Mouse (Mus musculus) kidney, postnatal 36 days (tissue): Measurements from ENCODE around the gene Dnajb4.
A peak's percentile ranks its signal among the peaks of the same experiment; 100 is the strongest.

Experiments
- DNase-seq, 2 experiments: peaks; one replicate each; pipeline ENCODE4 v3.0.0; 2021 to 2022; ENCODE audit warnings: mixed read lengths in 2 of 2

Gene Dnajb4

DNA sequence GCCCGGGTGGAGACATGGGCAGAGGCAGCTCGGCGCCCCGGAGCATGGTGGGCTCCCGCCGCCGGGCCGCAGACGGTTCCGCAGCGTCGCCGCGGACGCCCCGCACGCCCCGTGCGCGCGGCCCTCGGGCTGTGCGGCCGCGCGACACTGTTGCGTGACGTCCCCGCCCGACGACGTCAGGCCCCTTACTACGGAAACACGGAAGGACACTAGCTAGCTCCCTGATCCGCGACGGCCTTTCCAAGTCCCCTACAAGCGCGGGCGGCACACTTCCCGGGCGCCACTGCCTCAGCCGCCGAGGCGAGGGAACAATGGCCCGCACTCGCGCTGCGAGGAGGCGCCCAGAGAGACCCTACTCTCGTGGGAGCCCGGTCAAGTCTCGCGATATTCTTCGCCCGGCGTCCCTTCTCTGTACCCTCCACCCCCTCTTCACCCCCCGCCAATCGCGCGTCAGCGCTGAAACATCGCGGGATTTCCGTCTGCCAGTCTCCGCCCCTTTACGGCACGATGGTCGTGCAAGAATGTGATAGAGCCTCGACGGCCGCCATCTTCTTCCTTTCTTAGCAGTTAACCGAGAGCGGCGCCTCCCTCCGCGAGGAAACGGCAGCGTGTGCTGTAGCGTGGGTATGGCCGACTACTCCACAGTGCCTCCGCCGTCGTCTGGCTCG is at the start of gene Dnajb4, which contains the start of gene Fubp1:
TSS of gene Dnajb4 (minus strand) at position 336 of the 668 bp plus-strand sequence.
TSS of gene Fubp1 (plus strand) at position 456 of the 668 bp plus-strand sequence.
- peak; percentile 99 to 100 for DNase-seq

DNA sequence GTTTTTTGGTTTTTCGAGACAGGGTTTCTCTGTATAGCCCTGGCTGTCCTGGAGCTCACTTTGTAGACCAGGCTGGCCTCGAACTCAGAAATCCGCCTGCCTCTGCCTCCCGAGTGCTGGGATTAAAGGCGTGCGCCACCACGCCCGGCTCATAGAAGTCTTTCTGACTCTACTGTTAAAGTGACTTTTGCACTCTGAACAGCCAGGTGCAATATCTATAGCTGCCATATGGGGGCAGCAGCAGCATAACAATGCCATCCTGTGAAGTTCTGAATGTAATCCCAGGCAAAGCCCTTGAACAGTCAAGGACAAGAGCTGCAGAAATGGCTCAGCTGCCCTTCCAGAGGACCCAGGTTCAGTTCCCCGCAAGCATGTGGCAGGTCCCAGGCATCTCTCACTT is 49.3 kb upstream of the Dnajb4 start:
- DNase-seq = peak; percentile 73 to 89

DNA sequence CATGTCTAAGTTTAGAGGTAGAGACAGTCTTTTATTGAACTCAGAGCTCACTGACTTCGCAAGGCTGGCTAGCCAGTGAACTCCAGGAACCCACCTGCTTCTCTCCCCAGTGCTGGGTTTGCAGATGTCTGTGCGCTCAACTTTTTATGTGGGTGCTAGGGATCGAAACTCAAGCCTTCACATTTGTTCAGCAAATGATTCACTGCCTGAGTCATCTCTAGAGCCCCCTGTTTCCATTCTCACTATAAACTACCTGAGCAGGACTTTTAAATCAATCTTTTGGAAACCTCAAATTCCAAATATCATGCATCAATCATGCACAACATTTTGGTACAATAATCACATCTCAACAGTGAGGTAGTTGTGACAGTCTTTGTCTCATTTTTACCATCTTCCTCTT is 47.4 kb upstream of the Dnajb4 start:
- DNase-seq = no peak

DNA sequence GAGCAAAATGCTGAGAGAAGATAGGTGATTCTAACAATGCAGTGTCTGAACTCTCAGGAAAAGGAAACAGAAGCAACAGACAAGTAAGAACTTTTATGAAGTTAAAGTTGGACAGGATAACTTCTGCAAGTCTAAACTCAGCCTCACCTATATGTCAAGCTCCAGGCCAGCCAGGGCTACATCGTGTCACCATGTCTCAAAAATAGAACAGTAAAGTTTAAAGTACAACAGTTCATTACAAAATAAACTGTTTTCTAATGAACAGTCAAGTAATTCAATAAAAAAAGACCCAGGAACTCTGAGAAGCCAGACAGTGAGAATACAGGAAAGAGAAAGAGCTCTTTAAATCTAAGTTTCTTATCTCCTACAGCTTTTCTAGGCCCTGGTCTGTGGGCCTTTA is 40.4 kb upstream of the Dnajb4 start:
- DNase-seq = no peak

DNA sequence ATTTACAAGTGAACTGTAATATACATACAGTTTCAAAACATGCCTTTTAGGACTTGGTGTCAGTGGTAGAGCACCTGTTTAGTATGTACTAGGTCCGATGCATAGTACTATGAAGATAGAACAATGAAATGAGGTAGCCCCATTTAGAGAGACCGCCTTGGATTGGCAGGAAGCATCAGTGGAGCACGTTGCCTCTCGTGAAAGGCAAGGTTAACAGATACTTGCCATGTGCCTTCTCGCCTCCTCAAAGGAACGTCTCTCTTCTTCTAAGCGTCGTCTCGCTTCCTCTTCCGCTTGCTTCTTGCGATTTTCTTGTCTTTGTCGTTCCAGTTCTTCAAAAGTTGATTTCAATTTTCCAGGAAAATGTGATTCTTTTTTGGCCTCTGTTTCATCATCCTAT is 37.6 kb upstream of the Dnajb4 start:
- no peak for DNase-seq

DNA sequence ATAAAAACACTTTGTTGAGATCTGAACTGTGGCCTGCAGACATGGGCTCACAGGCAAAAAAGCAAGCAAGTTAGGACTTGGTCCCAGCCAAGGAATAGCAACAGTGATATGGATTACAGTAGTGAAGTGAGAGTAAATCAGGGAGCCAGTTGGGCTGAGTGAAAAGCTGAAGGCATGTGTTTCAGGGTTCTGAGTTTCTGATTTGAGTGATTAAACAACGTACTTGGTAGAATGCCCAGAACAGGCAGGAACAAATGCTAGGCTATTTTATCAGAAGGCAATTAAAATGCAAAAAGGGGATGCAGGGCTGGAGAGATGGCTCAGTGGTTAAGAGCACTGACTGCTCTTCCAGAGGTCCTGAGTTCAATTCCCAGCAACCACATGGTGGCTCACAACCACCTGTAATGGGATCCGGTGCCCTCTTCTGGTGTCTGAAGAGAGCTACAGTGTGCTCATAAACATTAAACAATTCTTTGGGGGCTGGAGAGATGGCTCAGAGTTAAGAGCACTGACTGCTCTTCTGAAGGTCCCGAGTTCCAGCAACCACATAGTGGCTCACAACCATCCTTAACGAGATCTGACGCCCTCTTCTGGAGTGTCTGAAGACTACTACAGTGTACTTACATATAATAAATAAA is 35.3 kb upstream of the Dnajb4 start:
- DNase-seq = no peak

DNA sequence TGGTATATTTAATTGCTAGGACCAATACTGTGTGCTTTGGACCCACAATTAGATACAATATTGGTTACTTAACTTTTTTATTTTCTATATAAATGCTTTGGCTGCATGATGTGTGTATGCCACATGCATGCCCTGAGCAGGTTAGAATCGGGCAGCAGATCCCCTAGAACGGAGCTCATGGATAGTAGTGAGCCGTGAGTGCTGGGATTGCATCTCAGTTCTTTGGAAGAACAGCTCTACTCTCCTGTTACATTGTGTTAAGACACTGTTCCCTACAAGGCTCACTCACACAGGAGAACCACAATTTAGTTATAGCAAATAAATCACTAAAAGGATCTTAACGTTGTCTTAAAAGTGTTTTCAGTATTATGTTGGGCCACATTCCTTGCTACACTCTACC is 33.2 kb upstream of the Dnajb4 start:
- DNase-seq = no peak

DNA sequence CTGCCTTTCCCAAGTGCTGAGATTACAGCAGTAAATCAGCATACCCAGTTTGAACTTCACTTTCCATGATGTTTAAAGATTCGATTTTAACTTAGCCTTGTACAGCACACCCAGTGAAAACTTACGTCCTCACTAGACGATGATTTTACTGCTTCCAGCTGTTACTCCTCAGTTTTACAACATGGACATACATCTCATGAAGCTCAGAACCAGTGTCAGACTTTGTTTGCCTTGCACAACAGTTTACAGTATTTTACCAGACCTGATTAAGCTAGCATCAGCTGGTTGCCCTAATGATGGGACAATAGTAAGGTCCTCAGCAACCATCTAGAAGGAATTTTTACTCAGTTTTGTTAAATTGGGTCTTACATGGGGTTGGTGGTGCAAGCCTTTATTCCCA is 31.0 kb upstream of the Dnajb4 start:
- no peak for DNase-seq

DNA sequence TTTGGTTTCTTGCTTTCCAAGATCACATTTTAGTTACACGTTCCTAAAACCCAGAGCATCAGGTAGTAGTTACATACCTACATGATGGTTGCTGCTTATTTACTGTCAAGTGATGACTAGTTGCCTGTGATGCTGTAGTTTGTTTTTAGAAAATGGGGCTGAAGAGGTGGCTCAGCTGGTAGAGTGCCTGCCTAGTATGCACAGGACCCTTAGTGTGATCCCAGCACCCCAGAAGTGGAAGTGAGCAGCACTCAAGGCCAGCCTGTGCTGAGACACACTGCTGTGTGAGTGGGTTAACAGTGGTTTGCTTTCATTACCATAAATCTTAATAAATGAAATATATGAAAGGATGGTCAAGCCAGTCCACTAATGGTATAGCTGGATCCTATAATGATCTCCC is 29.5 kb upstream of the Dnajb4 start:
- DNase-seq = no peak

DNA sequence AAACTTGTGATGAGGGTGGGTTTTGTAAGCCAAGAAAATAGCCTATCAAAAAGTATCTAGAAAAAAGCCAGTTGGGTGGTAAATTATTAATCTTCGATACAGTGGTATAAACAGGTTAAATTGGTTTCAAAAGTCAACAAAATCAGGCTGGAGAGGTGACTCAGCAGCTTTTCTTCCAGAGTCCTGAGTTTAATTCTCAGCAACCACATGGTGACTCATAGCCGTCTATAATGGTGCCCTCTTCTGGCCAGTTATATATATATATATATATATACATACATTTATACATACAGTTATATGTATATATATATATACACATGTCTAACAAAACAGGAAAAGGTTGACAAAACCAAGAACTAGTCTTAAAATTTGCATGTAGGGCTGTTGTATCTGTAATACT is 28.7 kb upstream of the Dnajb4 start:
- peak; percentile 52 to 78 for DNase-seq

DNA sequence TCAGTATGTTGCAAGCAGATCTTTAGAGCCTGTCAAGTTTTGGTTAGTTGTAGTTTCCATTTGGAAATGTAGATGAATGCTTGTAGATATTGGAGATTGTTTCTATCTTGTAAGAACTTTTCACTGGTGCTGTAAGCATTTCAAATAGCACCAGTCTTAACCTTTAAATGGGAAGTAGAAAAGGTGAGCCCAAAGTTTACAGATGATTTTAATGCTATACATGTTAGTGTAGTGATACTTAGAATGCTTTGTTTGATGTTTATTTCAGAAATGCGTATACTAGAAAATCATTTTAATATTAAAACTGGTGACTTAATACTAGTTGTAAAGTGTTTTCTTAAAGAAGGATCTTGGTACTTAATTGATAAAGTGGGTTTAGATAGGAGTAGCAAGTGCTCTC is 25.7 kb upstream of the Dnajb4 start:
- no peak for DNase-seq

DNA sequence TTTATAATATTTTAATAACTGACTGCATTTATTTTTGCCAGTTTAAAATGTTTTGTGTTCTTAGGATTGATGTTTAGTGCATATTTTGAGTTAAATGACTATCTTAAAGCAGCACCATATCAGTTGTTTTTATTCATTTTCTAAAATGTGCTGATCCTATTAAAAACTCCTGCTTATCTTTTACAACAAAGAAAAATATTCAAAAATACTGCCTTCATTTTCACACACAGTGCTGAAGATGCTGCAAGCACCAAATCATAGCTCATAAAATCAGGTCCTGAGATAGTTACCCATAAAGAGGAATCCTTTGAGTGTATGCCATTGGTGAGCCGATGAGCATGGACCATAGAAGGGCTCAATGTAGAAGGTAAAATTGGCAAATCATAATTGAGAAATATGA is 25.1 kb upstream of the Dnajb4 start:
- DNase-seq = no peak

DNA sequence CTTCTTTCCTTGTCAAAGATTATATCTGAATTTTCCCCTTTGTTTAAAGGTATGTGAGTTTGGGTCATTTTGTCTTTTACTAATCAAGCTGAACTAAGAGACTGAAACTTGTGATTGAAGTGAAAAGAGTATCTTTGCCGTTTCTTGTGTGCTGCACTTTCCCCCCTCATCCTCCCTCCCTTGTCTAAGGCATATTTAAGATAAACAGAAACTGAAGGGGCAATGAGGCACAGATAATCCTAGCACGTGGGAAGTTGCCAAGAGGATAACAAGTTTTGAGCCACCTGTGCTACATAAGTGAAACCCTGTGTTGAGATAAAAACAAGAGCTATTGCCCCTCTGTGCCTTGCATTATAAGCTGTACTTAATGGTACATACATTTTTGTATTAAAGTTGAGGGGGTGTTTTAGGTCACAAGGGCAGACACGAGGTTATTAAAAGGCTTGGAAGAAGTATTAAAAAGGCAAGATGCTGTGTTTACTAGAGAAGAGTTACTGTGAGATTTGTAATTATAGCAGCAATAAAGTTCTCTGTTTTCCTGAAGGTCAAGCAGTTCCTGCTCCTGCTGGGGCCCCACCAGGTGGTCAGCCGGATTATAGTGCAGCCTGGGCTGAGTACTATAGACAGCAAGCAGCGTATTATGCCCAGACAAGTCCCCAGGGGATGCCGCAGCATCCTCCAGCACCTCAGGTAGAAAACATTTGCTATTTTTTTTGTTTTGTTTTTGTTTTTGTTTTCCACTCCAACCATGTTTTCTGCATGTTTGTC is 21.4 kb upstream of the Dnajb4 start:
- DNase-seq = no peak

DNA sequence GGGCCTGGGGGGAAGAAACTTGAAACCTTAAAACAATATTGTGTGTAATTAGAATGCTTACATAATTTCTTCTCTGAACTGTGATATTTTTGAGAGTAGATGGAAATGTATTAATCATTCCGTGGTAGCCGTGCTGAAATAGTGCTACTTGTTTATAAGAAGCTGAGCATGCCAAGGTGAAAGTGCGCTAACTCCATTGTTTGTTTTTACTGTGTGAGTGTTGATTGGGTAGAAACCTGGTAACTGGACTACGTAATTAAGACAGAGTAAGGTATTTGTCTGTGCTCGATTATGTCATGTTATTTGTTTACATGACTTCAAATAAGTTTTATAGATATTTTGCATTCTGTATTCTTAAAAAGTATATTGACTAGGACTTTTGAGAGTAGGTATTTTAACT is 19.2 kb upstream of the Dnajb4 start:
- peak in 1 of 2 experiments; percentile 34 for DNase-seq

DNA sequence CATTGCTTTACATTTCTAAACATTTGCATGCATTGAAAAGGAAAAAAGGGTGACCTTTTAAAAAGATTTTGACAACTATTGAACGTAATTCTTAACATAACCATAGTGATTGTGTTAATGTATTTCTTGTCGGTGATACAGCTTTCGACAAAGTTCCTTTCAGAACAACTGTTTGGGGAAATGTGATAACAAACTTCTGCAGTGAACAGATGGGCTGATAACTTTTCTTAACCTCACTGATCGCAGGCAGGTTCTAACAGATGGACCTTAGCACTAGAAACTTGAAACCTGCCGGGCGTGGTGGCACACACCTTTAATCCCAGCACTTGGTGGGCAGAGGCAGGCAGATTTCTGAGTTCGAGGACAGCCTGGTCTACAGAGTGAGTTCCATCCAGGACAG is 18.7 kb upstream of the Dnajb4 start:
- no peak for DNase-seq

DNA sequence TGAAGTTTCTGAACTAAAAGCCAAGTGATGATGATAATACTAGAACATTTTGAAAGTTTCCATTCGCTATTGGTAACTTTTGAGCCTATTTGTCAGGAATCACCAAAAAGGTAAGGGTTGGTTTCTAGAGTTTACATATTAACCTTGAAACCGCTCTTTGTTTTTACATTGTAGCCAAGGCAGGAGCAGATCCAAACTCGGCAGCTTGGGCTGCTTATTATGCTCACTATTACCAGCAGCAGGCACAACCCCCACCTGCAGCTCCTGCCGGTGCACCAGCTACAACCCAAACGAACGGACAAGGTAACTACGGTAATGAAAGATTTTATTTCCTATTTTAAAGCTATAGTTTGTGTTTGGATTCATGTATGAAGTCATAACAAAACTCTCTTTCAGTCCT is 15.8 kb upstream of the Dnajb4 start:
- DNase-seq = peak; percentile 36 to 56

DNA sequence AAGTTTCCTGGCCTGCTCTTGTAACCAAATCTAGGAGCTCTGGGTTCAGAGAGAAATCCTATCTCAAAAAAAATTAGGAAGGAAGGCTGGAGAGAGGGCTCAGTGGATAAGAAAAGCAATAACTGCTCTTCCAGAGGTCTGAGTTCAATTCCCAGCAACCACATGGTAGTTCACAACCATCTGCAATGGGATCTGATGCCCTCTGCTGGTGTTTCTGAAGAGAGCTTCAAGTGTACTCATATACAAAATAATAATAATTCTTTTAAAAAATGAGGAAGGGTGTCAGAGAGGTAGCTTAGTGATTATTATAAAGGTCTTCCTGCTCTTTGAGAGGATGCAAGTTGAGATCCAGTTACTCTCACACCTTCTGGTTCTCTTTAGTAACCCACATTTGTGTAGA is 14.8 kb upstream of the Dnajb4 start:
- no peak for DNase-seq

DNA sequence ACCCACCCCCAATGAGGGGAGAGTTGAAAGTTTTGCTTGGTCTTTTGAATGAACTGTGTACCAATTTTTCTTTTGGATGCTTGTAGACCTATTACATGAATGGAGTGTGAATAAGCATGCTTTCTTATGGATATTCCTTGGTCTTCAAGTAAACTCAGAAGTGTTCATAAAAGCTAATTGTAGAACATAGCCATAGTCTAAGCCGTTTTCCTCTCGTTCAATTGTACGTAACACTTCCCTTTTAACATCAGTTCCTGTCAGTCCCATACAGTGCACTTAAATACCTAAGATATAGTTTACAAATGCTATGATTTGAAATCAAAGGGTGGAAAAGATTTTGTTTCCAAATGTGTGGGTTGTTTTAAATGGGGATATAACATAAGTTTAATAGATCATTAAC is 3.3 kb upstream of the Dnajb4 start:
- DNase-seq = no peak

DNA sequence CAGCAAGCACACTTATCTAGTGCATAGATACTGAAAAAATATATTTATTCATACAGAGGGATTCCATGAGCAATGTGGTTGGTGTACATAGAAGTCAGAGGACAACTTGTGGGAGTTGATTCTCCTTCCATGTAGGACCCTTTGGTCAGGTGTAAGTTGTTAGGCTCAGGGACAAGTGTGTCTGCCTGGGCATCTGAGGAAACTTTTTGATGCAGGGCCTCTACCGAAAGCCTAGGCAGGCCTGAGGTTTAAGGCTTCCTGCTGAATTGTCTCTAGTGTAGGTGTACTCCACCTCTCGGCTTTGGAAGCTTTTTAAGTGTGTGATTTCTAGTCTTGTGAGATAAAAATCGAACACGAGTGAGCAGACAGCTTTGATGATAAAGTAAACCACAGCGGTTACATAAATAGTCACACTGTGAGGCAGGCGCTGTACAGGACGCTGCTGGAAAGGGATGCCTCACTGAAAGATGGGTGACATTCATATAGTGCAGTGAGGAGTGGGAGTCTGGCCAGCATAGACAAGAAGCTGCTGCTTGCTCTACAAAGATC is 1.7 kb upstream of the Dnajb4 start:
- DNase-seq = no peak

DNA sequence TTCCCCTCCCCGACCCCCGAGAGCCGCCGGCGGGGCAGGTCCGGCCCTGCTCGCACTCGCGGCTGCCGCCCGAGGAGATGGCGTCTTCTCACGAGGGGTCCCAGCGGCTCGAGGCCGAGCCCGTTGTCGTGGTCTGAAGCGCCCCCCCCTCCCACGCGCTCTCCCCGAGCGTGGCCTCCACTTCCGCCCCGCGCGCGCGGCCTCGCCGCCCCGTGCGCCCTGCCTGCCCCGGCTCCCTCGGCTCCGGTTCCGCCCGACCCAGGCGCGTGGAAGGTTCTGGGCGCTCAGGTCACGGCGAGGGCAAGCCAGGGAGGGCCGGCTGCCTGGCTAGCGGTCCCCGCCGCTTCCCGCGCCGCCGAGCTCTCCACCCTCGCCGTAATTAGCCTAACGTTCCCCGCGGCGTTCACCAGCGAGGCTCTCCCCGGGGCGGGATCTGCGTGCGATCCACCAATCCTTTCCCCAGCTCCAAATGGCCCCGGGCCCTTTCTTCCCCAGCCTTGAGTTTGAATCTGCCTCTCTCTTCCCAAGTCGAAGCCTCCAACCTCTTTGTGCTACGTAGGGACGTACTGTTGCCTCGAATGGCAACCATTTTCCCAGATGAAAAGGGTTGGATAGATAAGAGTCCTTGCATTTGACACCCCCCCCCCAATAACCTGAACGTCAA is 758 bp upstream of the Dnajb4 start:
- DNase-seq = peak; percentile 61 to 80

DNA sequence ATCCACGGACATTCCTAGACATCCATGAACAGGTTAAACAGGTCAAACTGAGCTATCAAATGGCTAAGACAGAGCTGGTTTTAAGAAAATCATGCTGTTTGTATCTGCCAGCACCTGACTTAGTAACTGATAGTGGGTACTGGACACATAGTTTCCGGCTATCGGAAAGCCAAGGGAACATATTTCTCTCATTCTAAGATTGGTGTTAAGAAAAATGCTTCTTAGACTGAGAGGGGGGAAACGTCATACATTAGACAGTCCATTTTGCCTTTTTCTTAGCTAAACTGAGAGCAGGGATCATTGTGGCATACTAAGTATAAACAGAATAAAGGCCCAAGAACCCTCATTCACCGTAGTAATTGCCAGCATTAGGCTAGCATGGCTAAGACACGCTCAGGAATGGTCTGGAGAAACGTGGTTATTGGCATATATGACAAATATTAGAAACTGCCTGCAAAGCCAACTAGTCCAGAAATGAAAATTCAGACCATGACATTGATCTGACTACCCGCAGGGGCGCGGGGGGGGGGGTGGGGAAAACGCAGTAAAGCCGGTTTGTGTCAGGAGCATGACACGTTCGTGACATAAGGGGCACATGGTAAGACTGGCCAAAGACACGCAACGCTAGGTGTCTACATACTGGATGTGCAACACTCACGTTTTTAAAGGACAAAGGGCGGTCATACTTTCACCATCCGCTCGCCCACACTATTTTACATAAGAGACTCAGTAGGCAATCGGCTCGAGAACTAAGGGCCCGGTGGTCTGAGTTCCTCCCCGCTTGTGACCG is 730 bp downstream of the Dnajb4 start:
- peak in 1 of 2 experiments; percentile 46 for DNase-seq
